28 mouse cellular contexts compared by ENCODE assay signal in the genomic region with DNA sequence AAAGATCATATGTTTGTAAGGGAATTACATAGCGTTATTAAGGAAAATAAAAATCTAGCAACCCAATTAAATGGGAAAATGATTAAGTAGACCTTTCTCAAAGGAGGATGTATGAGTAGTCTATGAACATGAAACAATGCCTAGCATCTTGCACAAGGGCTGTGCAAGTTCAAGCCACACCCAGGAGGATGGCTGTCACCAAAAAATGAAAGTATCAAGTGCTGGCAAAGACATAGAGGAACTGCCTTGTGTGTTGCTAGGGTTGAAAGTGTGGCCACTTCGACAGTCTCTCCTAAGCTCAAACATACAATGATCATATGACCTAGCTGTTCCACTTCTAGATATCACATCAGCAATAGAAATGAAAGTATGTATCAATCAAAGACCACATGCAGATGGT.
"Had no signal": no experiment of that assay in that cellular context is flagged by ENCODE, and none has a peak within 500 bp of the region (broad histone marks: within the 10 kb centered on the region; RNA-seq: fewer than 3 reads in every experiment).

No protein-coding gene starts in this region.

- H3K4me2 ChIP-seq: embryonic facial prominence, embryonic 12.5 days; embryonic facial prominence, embryonic 13.5 days; embryonic facial prominence, embryonic 15.5 days; forebrain, embryonic 12.5 days; forebrain, embryonic 13.5 days; forebrain, embryonic 15.5 days had no signal

- H3K4me3 ChIP-seq: embryonic facial prominence, embryonic 10.5 days; embryonic facial prominence, embryonic 12.5 days; embryonic facial prominence, embryonic 13.5 days; embryonic facial prominence, embryonic 15.5 days; erythroblast, embryonic 14.5 days; forebrain, embryonic 10.5 days; forebrain, embryonic 12.5 days; forebrain, embryonic 13.5 days; forebrain, embryonic 15.5 days; gastrocnemius, adult 2 months; heart, adult 2 months had no signal

- H3K9me3 ChIP-seq: embryonic facial prominence, embryonic 10.5 days; embryonic facial prominence, embryonic 12.5 days; embryonic facial prominence, embryonic 13.5 days; embryonic facial prominence, embryonic 15.5 days; forebrain, embryonic 10.5 days; forebrain, embryonic 12.5 days; forebrain, embryonic 13.5 days; forebrain, embryonic 15.5 days had no signal

- H3K9ac ChIP-seq: embryonic facial prominence, embryonic 12.5 days; embryonic facial prominence, embryonic 13.5 days; embryonic facial prominence, embryonic 15.5 days; forebrain, embryonic 12.5 days; forebrain, embryonic 13.5 days; forebrain, embryonic 15.5 days; forebrain, postnatal 0 days had no signal

- ATAC-seq: forebrain, embryonic 13.5 days; forebrain, embryonic 14.5 days; forebrain, embryonic 15.5 days; forebrain, embryonic 16.5 days; forebrain, postnatal 0 days had no signal

- H3K27ac ChIP-seq: embryonic facial prominence, embryonic 10.5 days; embryonic facial prominence, embryonic 12.5 days; embryonic facial prominence, embryonic 13.5 days; embryonic facial prominence, embryonic 15.5 days; forebrain, embryonic 10.5 days; forebrain, embryonic 12.5 days; forebrain, embryonic 13.5 days; forebrain, embryonic 15.5 days; gastrocnemius, adult 2 months; heart, adult 2 months had no signal

- H3K4me1 ChIP-seq: embryonic facial prominence, embryonic 10.5 days; embryonic facial prominence, embryonic 12.5 days; embryonic facial prominence, embryonic 13.5 days; embryonic facial prominence, embryonic 15.5 days; forebrain, embryonic 13.5 days; forebrain, embryonic 15.5 days had no signal

- H3K27me3 ChIP-seq: embryonic facial prominence, embryonic 12.5 days; embryonic facial prominence, embryonic 13.5 days; embryonic facial prominence, embryonic 15.5 days; forebrain, embryonic 12.5 days; forebrain, embryonic 13.5 days; forebrain, embryonic 15.5 days had no signal

- DNase-seq: cerebellum, adult 2 months; cerebellum, adult 8-10 months; cerebellum, adult 9-10 months; cerebellum, adult 9-11 months; cerebellum, postnatal 10 days; cerebellum, postnatal 14 days; cerebellum, postnatal 25 days; cerebellum, postnatal 36 days; embryo, embryonic 11 days; forebrain, postnatal 0 days; gastrocnemius, adult 2 months; gastrocnemius, postnatal 10 days; gastrocnemius, postnatal 14 days; gastrocnemius, postnatal 25 days; gastrocnemius, postnatal 36 days; heart, adult 18-20 months; heart, adult 2 months had no signal
